Mouse (Mus musculus) left cerebral cortex, adult 9 months (tissue): ENCODE measurements at regions not wholly inside any gene's neighbourhood (a gene's known extent, or its start where the extent isn't known, plus 50 kb on each side); places are given as distances from the start of the nearest gene placed in this dataset.

Experiments
- DNase-seq, 2 experiments: peaks; one replicate each; pipeline ENCODE4 v3.0.0; 2022; ENCODE audit warnings: low spot score in 2 of 2

DNA sequence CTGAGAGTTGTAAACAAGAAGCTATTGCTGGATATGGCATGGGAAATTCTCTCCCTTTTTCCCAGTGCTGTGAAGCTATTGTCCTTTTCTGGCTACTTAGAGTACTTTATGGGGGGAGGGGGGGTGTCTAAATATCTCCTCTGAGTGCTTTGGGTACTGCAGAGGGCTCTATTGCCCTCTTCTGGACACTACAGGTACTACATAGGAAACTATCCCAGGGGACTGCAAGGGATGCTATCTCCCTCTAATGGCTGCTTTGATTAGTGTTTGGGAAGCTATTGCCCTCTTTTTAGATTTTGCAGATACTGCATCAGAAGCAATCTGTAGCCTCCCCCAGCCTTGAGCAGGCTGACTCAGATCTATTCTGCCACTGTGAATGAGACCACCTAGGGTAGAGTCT is 55.8 kb upstream of the 5430402E10Rik start:
- peak in 1 of 2 experiments; percentile 7 for DNase-seq
